Mouse (Mus musculus) ES-E14 (cell line): ENCODE measurements around the gene Prkcb. TPM values are rescaled to one million over a fixed set of nuclear protein-coding genes. Genes with fewer than 3 reads are reported as not detected.

Source experiments
- DNase-seq: peaks from one replicate; pipeline ENCODE4 v3.0.0-alpha.2; 2013; ENCODE audit warnings: low read depth, low spot score
- H3K27ac ChIP-seq: 2 replicates; pipeline ENCODE4 v1.5.1; 2012; ENCODE audit warnings: low read depth, mild to moderate bottlenecking, low read length, moderate library complexity, mixed read lengths; ENCODE audit not compliant: poor library complexity, insufficient read depth, severe bottlenecking
- H3K36me3 ChIP-seq: 2 replicates; pipeline ENCODE4 v1.6.1; 2012; ENCODE audit warnings: mild to moderate bottlenecking, low read length, moderate library complexity, mixed read lengths; ENCODE audit not compliant: control insufficient read depth, poor library complexity, insufficient read depth, severe bottlenecking
- H3K4me1 ChIP-seq, 2 experiments: fragments of 150-350 bp in 1 of 2; sonication (generic) in 1 of 2; 2 replicates each; pipeline ENCODE4 v1.6.1; 2012; ENCODE audit warnings: low read length in 2 of 2, mild to moderate bottlenecking in 1 of 2, mixed read lengths in 1 of 2; ENCODE audit not compliant: control insufficient read depth in 2 of 2, insufficient read depth in 2 of 2, poor library complexity in 1 of 2
- H3K4me3 ChIP-seq, 2 experiments: fragments of 150-350 bp in 1 of 2; sonication (generic) in 1 of 2; 2 replicates each; pipeline ENCODE4 v1.5.1; 2012; ENCODE audit warnings: low read length in 2 of 2, low read depth in 1 of 2, mild to moderate bottlenecking in 1 of 2, mixed read lengths in 1 of 2; ENCODE audit not compliant: insufficient read depth in 1 of 2, poor library complexity in 1 of 2, severe bottlenecking in 1 of 2
- H3K9ac ChIP-seq: 2 replicates; pipeline ENCODE4 v1.6.1; 2012; ENCODE audit warnings: low read depth, mild to moderate bottlenecking, low read length, mixed read lengths; ENCODE audit not compliant: poor library complexity, insufficient read depth, severe bottlenecking
- H3K9me3 ChIP-seq: fragments of 150-350 bp; sonication (generic); 2 replicates; pipeline ENCODE4 v1.6.1; 2012; ENCODE audit warnings: low read depth, mild to moderate bottlenecking, low read length; ENCODE audit not compliant: control insufficient read depth, insufficient read depth
- CHD2 ChIP-seq: IDR thresholded peaks from 2 replicates; pipeline ENCODE4 v1.6.1; 2014; ENCODE audit warnings: mild to moderate bottlenecking, low read depth, low read length, inconsistent platforms
- HCFC1 ChIP-seq: IDR thresholded peaks from 2 replicates; pipeline ENCODE4 v1.6.1; 2012; ENCODE audit warnings: low read length, inconsistent platforms, borderline replicate concordance; ENCODE audit not compliant: insufficient read depth
- MAFK ChIP-seq: IDR thresholded peaks from 2 replicates; pipeline ENCODE4 v1.6.1; 2014; ENCODE audit warnings: mild to moderate bottlenecking, low read depth, low read length, inconsistent platforms; ENCODE audit not compliant: insufficient read depth
- ZC3H11A ChIP-seq: IDR thresholded peaks from 2 replicates; pipeline ENCODE4 v1.6.1; 2012; ENCODE audit warnings: low read depth, mild to moderate bottlenecking, inconsistent platforms, low read length, borderline replicate concordance
- ZNF384 ChIP-seq: IDR thresholded peaks from 2 replicates; pipeline ENCODE4 v1.6.1; 2012; ENCODE audit warnings: low read depth, low read length, inconsistent platforms
- in situ Hi-C, 2 experiments: fragments of 600-800 bp; cut with MboI; formaldehyde crosslinking; loops; one replicate each; pipeline ENCODE4 v1.15.1; 2025; ENCODE audit warnings: low sequenced_read_pairs in 2 of 2, inconsistent platforms in 1 of 2; ENCODE audit not compliant: unreplicated experiment in 2 of 2
- total RNA-seq: library from RNA; depleted of rRNA; stranded (reverse); fragments of 300-350 nt; gene quantifications from 2 replicates; pipeline ENCODE4 v1.2.3, GENCODE M21; 2012

Gene Prkcb
- total RNA-seq, 1 experiment, result 6.1 TPM

GRCm38 (mm10) chr7:122414608-122415007 is 126.1 kb downstream of the Prkcb start:
- H3K9ac ChIP-seq, result no peak overlapping the region
- H3K4me3 ChIP-seq, result no peak overlapping the region
- no peaks in the 10 kb centered on the region for H3K9me3 ChIP-seq
- no peak for DNase-seq
- no peak overlapping the region for H3K27ac ChIP-seq
- TF ChIP-seq ZNF384, result no peak
- TF ChIP-seq MAFK, result no peak
- TF ChIP-seq CHD2, result no peak
- no peak for TF ChIP-seq ZC3H11A
- no peak for TF ChIP-seq HCFC1
- in situ Hi-C loops, result no loop called here
- no peaks in the 10 kb centered on the region for H3K4me1 ChIP-seq
- H3K36me3 ChIP-seq, result no peaks in the 10 kb centered on the region

- Histone ChIP-seq H3K9ac (no peak overlapping the region), H3K9me3 (no peaks in the 10 kb centered on the region), H3K4me1 (no peaks in the 10 kb centered on the region), H3K4me3 (no peak overlapping the region), H3K27ac (no peak overlapping the region), H3K36me3 (no peaks in the 10 kb centered on the region)
- no peak for DNase-seq
- in situ Hi-C loops, result no loop called here
- TF ChIP-seq ZC3H11A (no peak), HCFC1 (no peak), CHD2 (no peak), ZNF384 (no peak), MAFK (no peak)
Measured at GRCm38 (mm10) chr7:122415387-122415786, 126.8 kb downstream of the Prkcb start.

- Histone ChIP-seq H3K9me3 (no peaks in the 10 kb centered on the region), H3K27ac (no peak overlapping the region), H3K9ac (no peak overlapping the region), H3K4me1 (no peaks in the 10 kb centered on the region), H3K36me3 (no peaks in the 10 kb centered on the region), H3K4me3 (no peak overlapping the region)
- DNase-seq, result no peak
- TF ChIP-seq ZNF384 (no peak), HCFC1 (no peak), ZC3H11A (no peak), MAFK (no peak), CHD2 (no peak)
- in situ Hi-C loops, result no loop called here
Measured at GRCm38 (mm10) chr7:122415904-122416303, 127.4 kb downstream of the Prkcb start.

- no peak for DNase-seq
Measured at GRCm38 (mm10) chr7:122418551-122418950, 130.0 kb downstream of the Prkcb start.

GRCm38 (mm10) chr7:122423816-122424215 is 135.3 kb downstream of the Prkcb start:
- no peak for DNase-seq
- Histone ChIP-seq H3K4me3 (no peak overlapping the region), H3K9me3 (no peaks in the 10 kb centered on the region), H3K27ac (no peak overlapping the region), H3K9ac (no peak overlapping the region), H3K36me3 (no peaks in the 10 kb centered on the region), H3K4me1 (no peaks in the 10 kb centered on the region)
- in situ Hi-C loops, result no loop called here
- TF ChIP-seq HCFC1 (no peak), MAFK (no peak), ZC3H11A (no peak), ZNF384 (no peak), CHD2 (no peak)

More at GRCm38 (mm10) chr7:122418551-122418950, 130.0 kb downstream of the Prkcb start:
- Histone ChIP-seq H3K4me1 (no peaks in the 10 kb centered on the region), H3K9ac (no peak overlapping the region), H3K36me3 (no peaks in the 10 kb centered on the region), H3K9me3 (no peaks in the 10 kb centered on the region), H3K4me3 (no peak overlapping the region), H3K27ac (no peak overlapping the region)
- in situ Hi-C loops, result no loop called here
- TF ChIP-seq HCFC1 (no peak), ZNF384 (no peak), ZC3H11A (no peak), MAFK (no peak), CHD2 (no peak)
